ENCODE assay signal across 9 mouse cellular contexts in the genomic region with DNA sequence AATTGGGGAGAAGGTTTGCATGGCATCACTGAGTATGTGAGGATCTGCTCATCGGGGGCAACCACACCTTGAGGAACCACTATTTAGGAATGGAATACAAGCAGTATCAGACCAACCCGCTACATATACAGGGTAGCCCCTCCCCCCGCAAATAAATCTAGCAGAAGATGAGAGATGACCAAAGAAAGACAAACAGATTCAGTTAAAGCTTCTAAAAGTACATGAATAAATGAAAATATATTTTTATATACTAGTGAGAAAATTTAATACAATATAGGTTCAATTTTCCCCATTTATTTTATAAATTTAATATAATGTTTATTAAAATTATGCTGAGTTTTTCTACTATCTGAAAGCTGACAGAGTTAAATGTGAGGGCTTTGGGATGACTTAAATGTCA. TPM values are rescaled to one million over a fixed set of nuclear protein-coding genes. Genes with fewer than 3 reads are reported as not detected.
DNase-seq lines count a peak whose midpoint lies in the region; ATAC-seq and TF ChIP-seq lines count a peak whose summit lies in the region.
"Had no signal": no experiment of that assay in that cellular context is flagged by ENCODE, and none has a peak within 500 bp of the region (broad histone marks: within the 10 kb centered on the region; RNA-seq: fewer than 3 reads in every experiment).

A gene (plus strand): TSS at position 301 of the 400 bp plus-strand sequence.

- no peaks in the 10 kb centered on the region for H3K27me3 ChIP-seq in testis, adult 2 months (ENCODE audit: control insufficient read depth, insufficient read depth, low read length)
- H3K27me3 ChIP-seq in embryonic facial prominence, embryonic 14.5 days (replicated peaks; ENCODE audit: control insufficient read depth, insufficient read depth, low read length): no peaks in the 10 kb centered on the region
- no peaks in the 10 kb centered on the region for H3K27me3 ChIP-seq in limb, embryonic 12.5 days
- H3K27me3 ChIP-seq in stomach, embryonic 14.5 days (ENCODE audit: control insufficient read depth, insufficient read depth, low read length): no peaks in the 10 kb centered on the region

- TF ChIP-seq POLR2A in testis, adult 2 months (IDR thresholded peaks at IDR 0.05; ENCODE audit: control insufficient read depth, low read depth, low read length): no peak

- H3K4me3 ChIP-seq in testis, adult 2 months (ENCODE audit: control insufficient read depth, low read depth, low read length): no peak within 1 kb of the TSS
- H3K4me3 ChIP-seq in embryonic facial prominence, embryonic 14.5 days (ENCODE audit: low read depth, low read length): no peak within 1 kb of the TSS
- no peak within 1 kb of the TSS for H3K4me3 ChIP-seq in limb, embryonic 12.5 days (replicated peaks)
- H3K4me3 ChIP-seq in stomach, embryonic 14.5 days (ENCODE audit: low read depth, low read length): no peak within 1 kb of the TSS
- H3K4me3 ChIP-seq: erythroblast, embryonic 14.5 days had no signal

- no peaks in the 10 kb centered on the region for H3K9me3 ChIP-seq in embryonic facial prominence, embryonic 14.5 days (ENCODE audit: control insufficient read depth, low read length)
- no peaks in the 10 kb centered on the region for H3K9me3 ChIP-seq in limb, embryonic 12.5 days
- H3K9me3 ChIP-seq in stomach, embryonic 14.5 days (ENCODE audit: control insufficient read depth, low read depth, low read length): no peaks in the 10 kb centered on the region

- 89% methylated on average over 3 of the region's 3 CpGs for WGBS in embryonic facial prominence, embryonic 14.5 days
- WGBS in limb, embryonic 12.5 days: 89% methylated on average over 3 of the region's 3 CpGs
- 84% methylated on average over 3 of the region's 3 CpGs for WGBS in stomach, embryonic 14.5 days

- H3K27ac ChIP-seq in testis, adult 2 months (ENCODE audit: control insufficient read depth, insufficient read depth, low read depth, low read length): no peak within 1 kb of the TSS
- H3K27ac ChIP-seq in embryonic facial prominence, embryonic 14.5 days (replicated peaks; ENCODE audit: low read depth, low read length): no peak within 1 kb of the TSS
- H3K27ac ChIP-seq in limb, embryonic 12.5 days: no peak within 1 kb of the TSS
- no peak within 1 kb of the TSS for H3K27ac ChIP-seq in stomach, embryonic 14.5 days (ENCODE audit: low read length)

- DNase-seq in testis, postnatal 14 days (ENCODE audit: low spot score): no peak
- DNase-seq in embryonic facial prominence, embryonic 14.5 days (ENCODE audit: low spot score): no peak
- no peak for DNase-seq in ovary, adult 18-20 months (ENCODE audit: low spot score)
- no peak for DNase-seq in frontal cortex, postnatal 36 days (ENCODE audit: low spot score in 2 of 2)
- no peak for DNase-seq in lung, postnatal 10 days

- no peak for ATAC-seq in embryonic facial prominence, embryonic 14.5 days (ENCODE audit: low read depth)
- no peak for ATAC-seq in limb, embryonic 12.5 days (ENCODE audit: insufficient number of reproducible peaks, insufficient read depth, low FRiP score, low TSS enrichment, low read depth)
- no peak for ATAC-seq in stomach, embryonic 14.5 days (ENCODE audit: insufficient number of reproducible peaks, insufficient read depth, low FRiP score, low read depth)

- H3K36me3 ChIP-seq in testis, adult 2 months (ENCODE audit: control insufficient read depth, insufficient read depth, low read length): no peaks in the 10 kb centered on the region
- peaks cover under 1% of the 10 kb centered on the region; the same call in 1 of the 2 replicates for H3K36me3 ChIP-seq in embryonic facial prominence, embryonic 14.5 days (ENCODE audit: control insufficient read depth, insufficient read depth, low read length)
- H3K36me3 ChIP-seq in limb, embryonic 12.5 days: peaks cover 5% of the 10 kb centered on the region
- no peaks in the 10 kb centered on the region for H3K36me3 ChIP-seq in stomach, embryonic 14.5 days (ENCODE audit: control insufficient read depth, insufficient read depth, low read length)

- H3K4me2 ChIP-seq in embryonic facial prominence, embryonic 14.5 days (ENCODE audit: low read depth, low read length): no peak within 1 kb of the TSS
- no peak within 1 kb of the TSS for H3K4me2 ChIP-seq in limb, embryonic 12.5 days
- no peak within 1 kb of the TSS for H3K4me2 ChIP-seq in stomach, embryonic 14.5 days (replicated peaks; ENCODE audit: low read depth, low read length)

- H3K9ac ChIP-seq in embryonic facial prominence, embryonic 14.5 days (ENCODE audit: low read depth, low read length): no peak within 1 kb of the TSS
- no peak within 1 kb of the TSS for H3K9ac ChIP-seq in limb, embryonic 12.5 days (replicated peaks)
- no peak within 1 kb of the TSS for H3K9ac ChIP-seq in stomach, embryonic 14.5 days (replicated peaks; ENCODE audit: low read depth, low read length)

- no peak for TF ChIP-seq CTCF in testis, adult 2 months (IDR thresholded peaks at IDR 0.05; ENCODE audit: control insufficient read depth, insufficient read depth, insufficient replicate concordance, low read depth, low read length)

- peaks cover 2% of the 10 kb centered on the region for H3K4me1 ChIP-seq in testis, adult 2 months (ENCODE audit: control insufficient read depth, insufficient read depth, low read length)
- H3K4me1 ChIP-seq in embryonic facial prominence, embryonic 14.5 days (ENCODE audit: control insufficient read depth, insufficient read depth, low read length): peaks cover 7% of the 10 kb centered on the region
- peaks cover 10% of the 10 kb centered on the region for H3K4me1 ChIP-seq in limb, embryonic 12.5 days (replicated peaks)
- H3K4me1 ChIP-seq in stomach, embryonic 14.5 days (ENCODE audit: control insufficient read depth, insufficient read depth, low read length): peaks cover 11% of the 10 kb centered on the region

RNA-seq across cellular contexts. Expression of the gene that starts here (rescaled TPM):
- 10.5 and 14.1 TPM in 2 replicates for polyA plus RNA-seq in testis, adult 2 months (2012; rRNA removed)
- polyA plus RNA-seq in embryonic facial prominence, embryonic 14.5 days (2014; fragmentation: Nextera tagmentation; extraction: Ambion mirVana): 39.8 and 42.7 TPM in 2 replicates
- 37.2 and 39.4 TPM in 2 replicates for polyA plus RNA-seq in limb, embryonic 12.5 days (2016; fragmentation: Nextera tagmentation; extraction: Ambion mirVana)
- polyA plus RNA-seq in stomach, embryonic 14.5 days (2014; fragmentation: Nextera tagmentation; extraction: Ambion mirVana): 45.9 and 47.4 TPM in 2 replicates
